Comparison of ENCODE assay signal across 12 mouse cellular contexts in the genomic region with DNA sequence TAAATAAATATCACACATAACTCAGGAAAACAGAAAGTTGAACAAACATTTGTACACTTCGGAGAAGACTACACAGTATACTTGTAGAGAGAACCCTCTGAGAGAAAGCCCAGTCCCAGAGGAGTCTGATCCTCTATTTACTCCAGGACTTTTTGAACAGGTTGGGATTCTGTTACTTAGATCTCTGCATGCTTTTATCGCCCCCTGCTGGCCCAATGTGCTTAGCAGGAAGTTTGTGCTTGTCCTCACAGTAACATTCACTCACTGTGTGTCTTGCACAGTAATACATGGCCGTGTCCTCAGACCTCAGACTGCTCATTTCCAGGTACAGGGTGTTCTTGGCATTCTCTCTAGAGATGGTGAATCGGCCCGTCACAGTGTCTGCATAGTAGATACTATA.
DNase-seq lines count a peak whose midpoint lies in the region; TF ChIP-seq lines count a peak whose summit lies in the region.
"Had no signal": no experiment of that assay in that cellular context is flagged by ENCODE, and none has a peak within 500 bp of the region (broad histone marks: within the 10 kb centered on the region; RNA-seq: fewer than 3 reads in every experiment).

No protein-coding gene starts in this region.

- no peak for TF ChIP-seq POLR2A in heart, adult 2 months (IDR thresholded peaks at IDR 0.05; ENCODE audit: insufficient read depth, low read depth, low read length)

- 59% methylated on average over 5 of the region's 5 CpGs for WGBS in heart, adult 2 months

- DNase-seq in adrenal gland, postnatal 14 days, result peak; percentile 15
- no peak for DNase-seq in adrenal gland, adult 8-10 months
- DNase-seq in right cerebral cortex, postnatal 4 days, result peak; percentile 1
- DNase-seq in right cerebral cortex, postnatal 10 days (ENCODE audit: low spot score in 2 of 2), result no peak
- DNase-seq in induced T-regulatory cell, adult 2 months (ENCODE audit: low read depth), result peak; percentile 55
- peak; percentile 6 for DNase-seq in thymus, postnatal 36 days
- DNase-seq in ovary, postnatal 14 days (ENCODE audit: low spot score), result no peak
- no peak for DNase-seq in heart, adult 2 months
- DNase-seq: heart, postnatal 14 days; lung, postnatal 10 days; right cerebral cortex, postnatal 25 days had no signal

- H3K4me3 ChIP-seq in heart, adult 2 months, result no peak overlapping the region
- H3K4me3 ChIP-seq: forebrain, embryonic 12.5 days had no signal

- H3K27me3 ChIP-seq in heart, adult 2 months (ENCODE audit: control insufficient read depth, insufficient read depth, low read length), result no peaks in the 10 kb centered on the region
- H3K27me3 ChIP-seq: forebrain, embryonic 12.5 days had no signal

- no peak for TF ChIP-seq CTCF in heart, adult 2 months (IDR thresholded peaks at IDR 0.05)

- no peak overlapping the region for H3K27ac ChIP-seq in heart, adult 2 months
- H3K27ac ChIP-seq: forebrain, embryonic 12.5 days had no signal

- no peaks in the 10 kb centered on the region for H3K79me2 ChIP-seq in heart, adult 2 months (replicated peaks; ENCODE audit: control insufficient read depth, insufficient read depth, low read length)

- H3K4me1 ChIP-seq in heart, adult 2 months (ENCODE audit: control insufficient read depth, insufficient read depth, low read length), result no peaks in the 10 kb centered on the region
- H3K4me1 ChIP-seq: forebrain, embryonic 12.5 days had no signal

- no peak for TF ChIP-seq EP300 in heart, adult 2 months (IDR thresholded peaks at IDR 0.05; ENCODE audit: insufficient read depth, low read depth, low read length)

- H3K9ac ChIP-seq in heart, adult 2 months (ENCODE audit: low read depth, low read length), result no peak overlapping the region
- H3K9ac ChIP-seq: forebrain, embryonic 12.5 days had no signal

- intact Hi-C loops in heart, adult 2 months (cut with DNase I), result no loop called here

- H3K36me3 ChIP-seq in heart, adult 2 months (ENCODE audit: control insufficient read depth, insufficient read depth, low read length), result no peaks in the 10 kb centered on the region
- H3K36me3 ChIP-seq: forebrain, embryonic 12.5 days had no signal

Comparison
In these comparisons a context has a peak if more than half of its experiments do, and no peak if none do; other contexts are left out.
1. DNase-seq: peak in adrenal gland, postnatal 14 days (single experiment), right cerebral cortex, postnatal 4 days (single experiment), induced T-regulatory cell, adult 2 months (single experiment) and thymus, postnatal 36 days (2 of 2); none in adrenal gland, adult 8-10 months (single experiment), right cerebral cortex, postnatal 10 days (0 of 2), ovary, postnatal 14 days (single experiment) and heart, adult 2 months (0 of 2).